Mouse (Mus musculus): ENCODE data around the gene Atp8a1.

The Atp8a1 gene

GRCm38 (mm10) chr5:67572552-67573155 lies 274.6 kb downstream of the Atp8a1 start:
- DNase-seq (ENCODE audit: extremely low spot score, low read depth, low spot score): no peak

Measured in hindlimb bud, embryonic 11.5 days (tissue).